Mouse (Mus musculus): ENCODE data around the gene Rel.
"Not testable (repeated sequence)": the region's sequence is repeated elsewhere in the genome, so short reads cannot be mapped to it uniquely, and the experiment has no call there.

Gene Rel

GRCm38 (mm10) chr11:23770760-23771506 lies at the start of gene Rel:
TSS of gene Rel (minus strand) at chr11:23770970.
- peak; percentile 88 to 90 for DNase-seq (ENCODE audit: low spot score in 2 of 2)

DNA sequence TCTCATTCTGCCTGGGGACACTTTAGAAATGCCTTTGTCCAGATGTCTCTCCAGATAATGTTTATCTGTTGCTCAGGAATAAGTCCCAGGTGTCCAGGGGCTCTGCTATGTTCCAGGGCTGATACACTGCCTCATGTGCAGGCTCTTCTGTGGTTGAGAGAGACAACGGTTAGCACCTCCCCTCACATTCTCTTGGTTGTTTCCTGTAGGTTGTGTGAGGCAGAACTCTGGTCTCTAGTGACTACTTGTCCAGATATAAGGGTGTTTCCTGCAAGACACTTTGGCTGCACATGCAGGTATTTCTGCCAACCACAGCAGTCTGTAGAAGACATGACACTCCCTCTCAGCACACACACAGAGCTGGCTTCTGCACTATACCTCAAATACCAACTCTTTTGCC lies 48.0 kb upstream of the Rel start:
- no peak for DNase-seq (ENCODE audit: low spot score in 2 of 2)

DNA sequence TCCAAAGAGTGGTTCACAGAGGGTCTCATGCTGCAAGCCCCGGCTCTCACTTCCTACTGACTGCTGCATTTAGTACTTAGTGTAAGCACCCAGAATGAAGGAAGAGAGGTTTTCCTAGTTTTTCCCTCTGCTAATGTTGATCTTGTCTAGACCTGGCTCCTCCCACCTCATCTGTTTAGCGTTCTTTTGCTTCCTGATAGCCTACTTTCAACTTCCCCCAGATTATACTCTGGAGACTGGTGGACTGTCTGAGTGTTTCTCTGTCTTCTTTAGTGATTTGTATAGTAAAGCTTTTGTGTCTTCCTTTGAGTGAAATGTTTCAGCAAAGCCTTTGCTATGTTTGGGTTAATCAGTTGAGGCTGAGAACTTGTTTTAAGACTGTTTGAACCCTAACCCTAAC lies 40.0 kb upstream of the Rel start:
- DNase-seq (ENCODE audit: low spot score in 2 of 2) = no peak

- DNase-seq (ENCODE audit: low spot score in 2 of 2) = no peak
Measured at GRCm38 (mm10) chr11:23805716-23806115, 34.9 kb upstream of the Rel start.

DNA sequence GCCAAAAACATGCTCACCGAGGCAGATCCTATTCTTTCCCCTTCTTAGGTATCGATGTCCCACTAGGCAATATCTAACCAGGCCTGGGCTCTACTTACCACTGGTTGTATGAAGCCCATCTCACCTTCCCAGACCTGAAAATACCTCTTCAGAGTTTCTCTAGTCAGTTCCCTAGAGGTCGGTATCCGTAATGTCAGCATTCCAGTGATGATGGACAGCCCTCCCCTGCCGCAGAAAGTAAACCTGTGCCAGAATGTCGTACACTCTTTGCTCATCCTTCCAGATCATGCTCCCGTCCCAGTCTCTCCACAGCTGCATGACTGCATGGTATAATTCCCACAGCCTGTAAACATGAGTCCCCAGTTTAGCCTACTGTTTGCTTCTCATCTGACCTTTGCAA lies 32.4 kb upstream of the Rel start:
- no peak for DNase-seq (ENCODE audit: low spot score in 2 of 2)

GRCm38 (mm10) chr11:23802256-23802655 lies 31.5 kb upstream of the Rel start:
- no peak for DNase-seq (ENCODE audit: low spot score in 2 of 2)

GRCm38 (mm10) chr11:23801851-23802250 lies 31.1 kb upstream of the Rel start:
- no peak for DNase-seq (ENCODE audit: low spot score in 2 of 2)

DNA sequence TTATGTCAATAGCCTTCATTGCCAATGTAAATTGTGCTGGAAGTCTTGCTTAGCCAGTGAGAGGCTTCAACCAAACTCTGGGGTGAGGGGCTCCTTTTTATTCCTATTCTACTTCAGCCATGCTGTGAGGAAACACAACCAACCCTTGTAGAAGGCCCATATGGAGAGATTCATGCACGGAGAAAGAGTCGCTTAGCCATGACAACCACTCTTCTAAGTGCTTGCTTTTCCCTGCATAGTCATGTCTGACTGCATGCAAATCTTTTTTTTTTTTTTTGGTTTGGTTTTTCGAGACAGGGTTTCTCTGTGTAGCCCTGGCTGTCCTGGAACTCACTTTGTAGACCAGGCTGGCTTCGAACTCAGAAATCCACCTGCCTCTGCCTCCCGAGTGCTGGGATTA lies 12.9 kb upstream of the Rel start:
- not testable (repeated sequence) for DNase-seq (ENCODE audit: low spot score in 2 of 2)

GRCm38 (mm10) chr11:23783085-23783484 lies 12.3 kb upstream of the Rel start:
- no peak for DNase-seq (ENCODE audit: low spot score in 2 of 2)

DNA sequence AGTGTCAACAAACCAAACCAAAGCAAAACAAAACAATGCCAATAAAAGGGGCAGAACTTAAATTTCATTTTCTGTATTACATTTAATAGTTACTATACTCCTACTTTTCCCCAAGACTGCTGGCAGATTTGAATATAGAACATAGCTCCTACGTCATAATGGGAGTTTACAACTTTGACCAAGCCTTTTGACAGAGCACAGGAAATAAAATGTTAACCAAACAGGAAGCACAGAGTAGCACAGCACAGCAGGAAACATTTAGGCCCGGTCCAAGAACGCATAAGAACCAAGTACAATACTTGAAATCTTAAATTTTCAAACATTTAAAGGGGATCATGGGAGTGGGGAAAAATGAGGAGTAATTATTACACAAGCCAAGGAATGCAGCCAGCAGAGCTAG lies 11.3 kb upstream of the Rel start:
- no peak for DNase-seq (ENCODE audit: low spot score in 2 of 2)

DNA sequence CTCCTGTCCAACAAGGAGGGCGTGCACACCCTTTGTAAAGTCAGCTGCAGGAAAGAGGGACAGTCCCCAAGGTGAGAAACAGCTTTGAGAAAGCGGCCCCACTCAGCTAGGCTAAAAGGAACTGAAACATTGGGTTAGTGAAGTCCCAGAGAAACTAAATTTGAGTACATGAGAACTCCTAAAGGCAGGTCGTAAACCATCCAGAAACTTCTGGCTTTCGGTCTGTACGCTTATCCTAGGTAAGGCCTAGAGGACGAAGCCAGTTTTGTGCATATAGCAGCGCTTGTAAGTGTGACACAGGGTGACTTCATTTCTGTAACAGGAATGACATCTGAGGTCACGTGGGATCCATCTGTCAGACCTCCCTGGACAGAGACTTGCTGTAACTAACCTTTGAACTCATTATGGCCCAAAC lies 8.0 kb upstream of the Rel start:
- no peak for DNase-seq (ENCODE audit: low spot score in 2 of 2)

DNA sequence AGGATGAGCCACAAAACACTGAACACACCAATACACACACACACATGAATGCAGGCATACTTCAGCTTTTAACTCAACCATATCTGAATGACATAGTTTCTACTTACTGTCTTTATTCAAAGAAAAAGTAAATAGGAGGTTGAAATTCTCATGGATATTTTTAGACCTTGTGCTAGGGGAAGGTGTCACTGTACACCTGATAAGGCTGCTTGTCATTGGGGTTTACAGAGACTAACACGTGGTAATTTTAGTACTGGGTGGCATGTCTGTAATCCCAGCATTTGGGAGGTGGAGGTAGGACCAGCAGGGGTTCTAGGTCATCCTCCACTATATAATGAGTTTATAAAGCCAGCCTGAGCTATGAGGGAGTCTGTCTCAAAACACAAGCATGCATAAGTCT lies 1.7 kb upstream of the Rel start:
- no peak for DNase-seq (ENCODE audit: low spot score in 2 of 2)

DNA sequence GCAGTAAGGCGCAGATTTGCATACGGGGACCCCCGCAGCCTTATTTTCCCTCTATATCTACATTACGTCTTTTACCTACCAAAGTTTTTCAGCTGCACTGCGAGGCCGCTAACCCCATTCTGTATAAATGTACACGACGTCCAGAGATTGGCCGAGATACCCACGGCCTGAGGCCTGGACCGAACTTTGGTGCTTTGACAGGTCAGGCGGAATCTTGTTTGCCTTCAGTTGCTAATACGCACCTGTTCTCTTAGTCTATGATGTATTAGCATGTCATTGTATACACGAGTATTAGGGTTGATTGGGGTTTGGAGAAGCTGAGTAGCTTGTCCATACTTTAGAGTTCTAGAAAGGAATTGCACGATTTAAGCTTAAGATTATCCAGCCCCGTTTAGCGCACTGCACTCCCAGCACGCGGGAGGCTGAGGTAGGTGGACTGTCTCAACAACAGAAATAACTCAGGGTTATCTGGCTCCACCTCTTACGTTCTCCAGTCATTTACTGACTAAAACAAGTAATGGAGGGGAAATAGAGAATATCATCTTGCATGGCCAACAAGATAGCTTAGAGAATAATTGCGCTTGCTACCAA lies 832 bp upstream of the Rel start:
- no peak for DNase-seq (ENCODE audit: low spot score in 2 of 2)

GRCm38 (mm10) chr11:23770510-23770759 lies 335 bp downstream of the Rel start:
- no peak for DNase-seq (ENCODE audit: low spot score in 2 of 2)

GRCm38 (mm10) chr11:23769686-23770509 lies 872 bp downstream of the Rel start:
- DNase-seq (ENCODE audit: low spot score in 2 of 2) = no peak

DNA sequence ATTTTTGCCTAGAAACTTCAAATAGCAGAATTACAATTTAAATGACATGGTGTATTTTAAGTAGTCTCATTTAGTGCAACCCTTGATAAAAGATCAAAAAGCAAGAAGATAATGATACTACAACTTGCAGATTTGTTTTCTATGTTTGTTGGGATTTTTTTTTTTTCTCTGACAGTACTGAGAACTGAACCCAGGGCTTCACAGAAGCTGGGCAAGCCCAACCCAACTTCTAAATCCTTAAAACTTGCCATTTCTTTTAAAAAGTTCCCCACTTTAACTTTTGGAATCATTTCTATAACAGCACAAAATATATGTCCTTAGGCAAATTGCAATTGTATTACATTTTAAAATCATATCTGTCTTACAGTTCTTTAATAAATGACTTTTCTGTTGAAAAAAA lies 1.7 kb downstream of the Rel start:
- no peak for DNase-seq (ENCODE audit: low spot score in 2 of 2)

- DNase-seq (ENCODE audit: low spot score in 2 of 2) = no peak
Measured at GRCm38 (mm10) chr11:23767928-23768327, 2.8 kb downstream of the Rel start.

- DNase-seq (ENCODE audit: low spot score in 2 of 2) = not testable (repeated sequence)
Measured at GRCm38 (mm10) chr11:23767369-23767768, 3.4 kb downstream of the Rel start.

DNA sequence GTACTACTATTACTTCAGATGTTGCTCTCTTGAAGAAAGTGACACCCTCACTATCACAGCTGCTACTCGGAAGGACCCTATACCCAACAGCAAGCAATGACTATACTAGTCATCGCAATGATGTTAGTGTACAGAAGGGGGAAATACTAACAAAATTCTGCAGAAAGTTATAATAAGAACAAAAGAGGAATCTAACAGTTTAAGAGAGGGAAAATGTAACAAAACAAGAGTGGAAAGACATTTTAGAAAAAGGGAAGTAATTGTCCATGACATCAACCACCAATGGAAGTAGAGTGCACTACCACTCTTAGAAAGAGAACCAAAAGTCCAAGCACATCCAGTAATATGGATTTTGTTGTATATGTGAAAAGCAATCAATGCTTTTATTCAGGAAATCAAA lies 8.1 kb downstream of the Rel start:
- DNase-seq (ENCODE audit: low spot score in 2 of 2) = no peak

DNA sequence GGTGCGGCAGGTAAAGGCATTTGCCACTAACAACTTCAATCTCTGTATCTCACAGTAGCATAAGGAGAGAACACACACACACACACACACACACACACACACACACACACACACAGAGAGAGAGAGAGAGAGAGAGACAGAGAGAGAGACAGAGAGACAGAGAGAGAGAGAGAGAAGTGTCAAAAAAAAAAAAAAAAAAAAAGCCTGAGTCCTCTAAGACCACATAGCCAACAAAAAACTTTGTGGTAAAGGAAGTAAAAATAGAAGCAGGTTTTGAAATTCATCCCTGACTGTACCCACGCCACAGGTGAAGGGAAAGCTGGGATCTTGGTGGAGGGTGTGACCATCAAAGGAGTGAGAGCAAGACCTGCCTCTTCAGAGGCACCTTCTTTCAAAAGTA lies 12.6 kb downstream of the Rel start:
- DNase-seq (ENCODE audit: low spot score in 2 of 2) = no peak

GRCm38 (mm10) chr11:23754329-23754728 lies 16.4 kb downstream of the Rel start:
- DNase-seq (ENCODE audit: low spot score in 2 of 2) = no peak

DNA sequence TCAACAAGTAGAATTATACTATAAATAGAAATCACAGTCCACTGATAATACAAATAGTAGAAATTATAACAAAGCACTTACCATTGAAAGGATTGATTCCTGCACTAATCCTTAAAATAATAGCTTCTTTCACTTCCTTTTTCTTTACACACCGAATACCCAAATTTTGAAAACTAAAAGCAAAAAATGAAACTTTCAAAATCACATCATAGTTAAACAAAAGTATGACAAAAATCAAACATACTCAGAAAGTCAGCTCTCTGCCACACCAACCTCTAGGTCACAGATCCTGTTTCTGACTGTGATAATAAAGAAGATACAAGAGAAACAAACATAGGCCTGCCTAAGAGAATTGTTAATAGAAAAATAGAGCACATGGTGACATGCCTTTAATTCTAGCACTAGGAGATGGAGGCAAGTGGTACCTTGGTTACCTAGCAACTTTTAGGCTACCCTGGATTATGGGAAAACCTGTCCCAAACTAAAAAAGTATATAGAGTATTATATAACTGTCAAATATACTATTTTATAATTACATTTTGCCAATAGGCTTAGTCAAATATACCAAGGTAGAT lies 17.5 kb downstream of the Rel start:
- no peak for DNase-seq (ENCODE audit: low spot score in 2 of 2)

- DNase-seq (ENCODE audit: low spot score in 2 of 2) = no peak
Measured at GRCm38 (mm10) chr11:23746102-23746501, 24.7 kb downstream of the Rel start.
